Mouse (Mus musculus) testis, postnatal 10 days (tissue): ENCODE data around the gene Cxcr4.
"Not testable (repeated sequence)": the region's sequence is repeated elsewhere in the genome, so short reads cannot be mapped to it uniquely, and the experiment has no call there.

ENCODE experiments used
- DNase-seq: peaks from one replicate; pipeline ENCODE4 v3.0.0; 2021; ENCODE audit warnings: low spot score

The Cxcr4 gene

DNA sequence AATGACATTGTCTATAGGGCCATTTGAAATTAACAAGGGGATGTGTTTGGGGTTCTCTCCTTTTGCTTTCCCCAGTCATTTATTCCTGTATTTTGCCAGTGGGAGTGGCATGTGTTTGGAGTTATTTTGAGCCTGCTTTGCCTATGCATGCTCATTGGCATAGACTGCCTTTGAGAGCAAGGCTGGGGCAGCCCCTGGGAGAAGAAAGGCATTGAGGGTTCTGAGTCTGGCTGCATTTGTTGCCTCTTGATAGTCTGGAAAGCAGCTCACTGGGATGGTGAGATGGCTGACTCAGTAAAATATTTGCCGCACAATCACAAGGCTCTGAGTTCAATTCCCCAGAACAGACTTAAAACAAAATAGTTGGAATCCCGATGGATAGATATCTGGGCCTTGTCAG lies 8.5 kb upstream of the Cxcr4 start:
- DNase-seq, result no peak

DNA sequence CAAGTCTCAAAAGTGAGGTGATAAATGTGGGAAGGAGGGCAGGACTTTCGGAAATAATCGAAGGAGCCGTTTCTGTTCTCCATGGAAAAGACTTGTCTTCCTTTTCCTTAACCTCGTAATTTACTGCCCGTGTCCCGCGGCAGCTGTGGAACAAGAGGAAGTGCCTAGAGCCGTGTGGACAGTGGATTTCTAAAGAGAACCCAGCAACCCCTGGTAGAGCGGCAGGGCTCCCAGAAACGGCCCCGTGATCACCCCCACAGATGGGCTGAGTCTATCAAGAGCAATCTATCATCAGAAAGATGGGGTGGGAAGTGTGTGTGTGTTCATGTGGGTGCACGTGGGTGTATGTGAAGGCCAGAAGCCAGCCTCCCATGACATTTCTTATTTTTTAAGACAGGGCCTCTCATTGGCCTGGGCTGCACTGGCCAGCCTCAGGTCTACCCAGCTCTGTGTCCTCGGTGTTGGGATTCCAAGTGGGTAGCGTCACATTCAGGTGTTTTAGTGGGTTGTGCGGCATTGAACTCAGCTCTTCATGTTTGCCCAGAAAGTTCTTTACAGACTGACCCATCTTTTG lies 5.2 kb upstream of the Cxcr4 start:
- no peak for DNase-seq

DNA sequence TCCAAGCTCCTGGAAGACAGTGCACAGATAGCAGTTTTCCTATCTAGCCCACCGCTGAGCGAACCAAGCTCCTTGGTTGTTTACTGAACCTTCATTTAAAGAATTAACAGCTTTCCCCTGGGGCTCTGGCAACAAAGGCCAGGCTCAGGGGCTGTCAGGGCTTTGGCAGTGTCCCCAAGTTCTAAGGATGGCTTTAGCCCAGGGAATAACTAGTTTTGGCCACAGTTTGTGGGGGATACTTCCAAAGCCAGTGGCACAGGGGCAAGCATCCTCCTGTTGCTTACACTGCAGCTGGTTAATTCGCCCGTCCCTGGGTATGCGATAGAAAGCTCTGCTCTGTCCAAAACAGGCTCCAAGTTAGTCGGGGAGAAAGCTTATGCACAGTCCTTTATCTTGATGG lies 3.4 kb upstream of the Cxcr4 start:
- DNase-seq, result no peak

DNA sequence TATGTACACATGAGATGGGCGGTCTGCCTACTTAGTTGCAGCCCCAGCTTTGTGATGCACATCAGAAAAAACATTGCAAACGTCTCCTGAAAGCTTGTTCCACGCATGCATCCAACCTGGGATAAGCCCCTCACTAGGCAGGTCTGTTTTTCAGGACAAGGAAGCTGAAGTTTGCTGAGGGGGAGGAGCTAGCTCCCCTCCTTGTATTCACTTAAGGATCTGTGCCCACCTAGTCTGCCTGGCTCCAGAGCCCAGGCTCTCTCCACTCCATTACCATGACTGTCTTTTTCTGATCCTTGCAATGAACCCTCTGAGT lies 3.0 kb upstream of the Cxcr4 start:
- DNase-seq, result no peak

DNA sequence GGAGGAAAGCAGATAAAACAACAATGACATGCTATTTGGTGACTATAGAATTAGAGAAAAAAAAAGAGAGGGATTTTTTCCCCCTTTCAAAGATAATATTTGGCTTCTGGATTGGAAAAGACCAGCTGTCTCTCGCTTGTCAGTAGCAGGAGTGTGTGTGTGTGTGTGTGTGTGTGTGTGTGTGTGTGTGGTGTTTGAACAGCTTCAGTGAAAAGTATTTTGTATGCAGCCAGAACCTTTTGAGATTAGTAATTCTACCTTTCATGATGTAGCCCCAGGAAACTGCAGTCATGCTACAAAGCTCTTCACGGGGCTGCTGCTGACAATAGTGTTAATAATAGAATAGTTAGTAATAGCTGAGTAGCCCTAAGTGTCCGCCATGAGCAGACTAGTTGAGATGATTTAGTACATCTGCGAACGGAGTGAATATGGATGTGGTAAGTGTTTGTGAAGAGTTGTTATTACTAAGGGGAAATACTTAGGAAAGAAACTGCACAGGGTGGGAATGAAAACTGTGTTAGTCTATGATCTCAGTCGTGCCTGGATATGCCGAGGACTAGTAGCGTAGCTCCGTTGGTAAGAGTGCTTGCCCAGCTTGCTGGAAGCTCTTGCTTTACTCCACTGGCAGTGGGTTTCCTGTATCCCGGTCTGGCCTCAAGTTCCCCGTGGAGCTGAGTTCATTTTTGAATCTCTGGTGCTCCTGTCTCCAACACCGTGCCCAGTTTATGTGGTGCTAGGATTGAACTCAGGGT lies 2.4 kb upstream of the Cxcr4 start:
- no peak for DNase-seq

DNA sequence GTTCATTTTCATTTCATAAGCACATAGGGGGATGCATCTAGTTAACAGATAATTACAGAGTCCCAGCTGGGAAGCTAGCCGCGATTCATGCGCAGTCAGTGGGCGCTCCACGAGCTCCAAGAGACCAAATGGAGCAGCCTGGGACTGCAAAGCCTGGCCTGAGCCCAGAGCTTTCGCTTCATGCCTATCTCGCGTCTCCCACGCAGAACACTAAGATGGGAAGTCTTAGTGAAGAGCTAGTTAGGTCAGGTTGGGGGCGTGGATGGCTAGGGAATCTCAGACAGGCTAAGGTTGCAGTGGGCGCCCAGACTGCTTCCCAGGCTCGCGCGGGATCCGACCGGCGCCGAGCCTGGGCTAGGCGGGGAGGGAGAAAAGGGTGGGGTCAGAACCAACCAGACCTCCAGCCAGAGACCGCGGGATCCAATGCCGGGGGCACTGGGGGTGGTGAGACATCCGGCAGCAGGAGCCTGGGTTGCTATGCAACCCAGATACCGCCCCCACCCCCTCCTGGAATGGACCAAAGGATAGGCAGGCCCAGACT lies 938 bp upstream of the Cxcr4 start:
- DNase-seq, result peak; percentile 55

DNA sequence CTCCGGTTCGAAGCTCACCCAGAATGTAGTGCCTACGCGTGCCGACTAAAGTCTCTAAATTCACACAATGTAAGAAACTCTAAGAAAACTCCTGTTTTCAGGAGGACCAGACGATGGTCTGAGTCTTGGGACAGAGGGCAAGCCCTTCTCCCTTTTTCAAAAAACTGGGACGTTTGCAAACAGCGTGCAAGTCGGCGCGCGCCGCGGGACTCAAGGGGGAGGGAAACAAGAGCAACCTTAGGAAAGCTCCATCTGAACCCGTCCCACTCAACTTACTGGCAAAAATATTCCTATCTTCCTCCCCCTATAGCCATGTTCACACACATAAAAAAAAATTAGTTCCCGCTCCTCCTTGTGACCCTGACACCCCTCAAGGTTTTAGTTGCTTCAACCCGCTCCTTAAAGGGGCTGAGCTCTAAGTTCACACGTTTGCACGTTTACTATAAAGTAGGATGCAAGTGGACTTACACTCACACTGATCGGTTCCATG lies 327 bp downstream of the Cxcr4 start:
- peak; percentile 59 for DNase-seq

DNA sequence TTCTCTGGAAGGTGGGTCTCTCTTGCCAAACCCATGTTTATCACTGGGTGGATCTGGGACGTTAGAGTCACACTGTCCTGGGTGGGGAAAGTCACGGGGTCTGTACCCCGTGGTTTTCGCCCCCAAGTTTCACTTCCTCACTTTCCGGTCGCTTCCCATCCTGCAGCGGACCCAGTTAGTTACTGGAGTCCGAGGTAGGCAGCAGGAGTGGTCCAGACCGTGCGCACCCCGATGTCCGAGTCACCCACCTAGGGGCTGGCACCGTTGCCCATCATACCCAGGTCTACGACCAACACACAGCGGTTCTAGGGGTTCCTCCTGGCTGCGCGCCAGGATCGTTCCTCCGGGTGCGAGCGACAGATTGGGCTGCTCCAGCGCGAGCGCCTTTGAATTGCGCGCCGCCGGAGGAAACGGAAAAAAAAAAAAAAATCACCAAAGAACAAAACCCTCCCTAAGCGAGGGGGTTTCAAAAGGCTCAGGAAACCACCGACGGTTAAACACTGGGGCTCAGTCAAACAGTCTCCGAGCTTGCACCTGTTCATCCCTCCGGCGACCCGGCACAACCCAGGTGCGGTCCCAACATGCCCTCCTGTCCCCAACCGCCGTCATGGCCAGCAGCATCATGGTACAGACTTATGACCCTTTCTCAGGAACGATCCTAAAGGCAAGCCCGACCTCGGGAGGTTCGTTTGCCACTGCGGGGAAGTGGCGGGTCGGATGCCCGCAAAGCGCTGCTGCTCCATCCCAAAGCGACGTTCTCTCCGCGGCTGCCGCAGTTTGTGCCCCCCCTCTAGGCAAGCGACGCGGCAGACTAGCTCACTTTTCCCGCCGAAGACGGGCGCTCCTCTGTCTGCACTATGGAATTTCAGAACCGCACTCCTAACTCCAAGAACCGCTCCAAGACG lies 1.0 kb downstream of the Cxcr4 start:
- peak; percentile 72 for DNase-seq

DNA sequence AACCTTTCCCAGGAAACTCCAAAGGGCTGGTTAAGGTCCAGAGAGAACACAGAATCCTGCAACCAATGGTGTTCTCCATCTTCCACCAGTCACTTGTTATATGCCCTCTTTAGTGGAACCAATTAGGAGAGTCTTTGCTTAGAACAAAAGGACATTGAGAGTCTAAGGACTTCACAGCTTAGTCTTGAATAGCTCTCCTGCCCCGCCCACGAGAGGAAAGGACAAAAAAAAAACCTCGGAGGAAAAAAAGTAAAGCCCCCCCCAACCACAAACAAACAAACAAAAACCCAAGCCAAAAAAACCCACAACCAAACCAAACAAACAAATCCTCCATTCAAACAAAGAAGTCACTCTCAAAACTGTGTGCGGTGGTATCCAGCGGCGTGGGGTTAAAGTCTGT lies 2.1 kb downstream of the Cxcr4 start:
- no peak for DNase-seq

DNA sequence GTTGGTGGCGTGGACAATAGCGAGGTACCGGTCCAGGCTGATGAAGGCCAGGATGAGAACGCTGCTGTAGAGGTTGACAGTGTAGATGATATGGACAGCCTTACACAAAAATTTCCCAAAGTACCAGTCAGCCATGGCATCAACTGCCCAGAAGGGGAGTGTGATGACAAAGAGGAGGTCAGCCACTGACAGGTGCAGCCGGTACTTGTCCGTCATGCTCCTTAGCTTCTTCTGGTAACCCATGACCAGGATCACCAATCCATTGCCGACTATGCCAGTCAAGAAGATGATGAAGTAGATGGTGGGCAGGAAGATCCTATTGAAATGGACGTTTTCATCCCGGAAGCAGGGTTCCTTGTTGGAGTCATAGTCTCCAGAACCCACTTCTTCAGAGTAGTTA lies 2.6 kb downstream of the Cxcr4 start:
- no peak for DNase-seq

DNA sequence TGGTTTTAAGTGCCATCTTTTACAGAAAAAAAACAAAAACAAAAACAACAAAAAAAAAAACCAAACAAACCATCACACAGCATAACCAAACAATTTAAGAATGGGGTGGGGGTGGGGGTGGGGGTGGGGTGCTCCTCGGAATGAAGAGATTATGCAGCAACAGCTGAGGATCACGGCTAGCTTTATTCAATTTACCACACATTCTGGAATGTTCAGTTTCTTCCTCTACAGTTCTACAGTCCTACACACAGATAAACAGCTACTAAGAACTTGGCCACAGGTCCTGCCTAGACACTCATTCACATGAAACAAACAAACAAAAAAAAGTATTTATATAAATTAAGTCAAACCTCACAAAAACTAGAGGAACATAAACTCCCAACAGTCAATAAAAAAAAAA lies 3.8 kb downstream of the Cxcr4 start:
- DNase-seq, result no peak

DNA sequence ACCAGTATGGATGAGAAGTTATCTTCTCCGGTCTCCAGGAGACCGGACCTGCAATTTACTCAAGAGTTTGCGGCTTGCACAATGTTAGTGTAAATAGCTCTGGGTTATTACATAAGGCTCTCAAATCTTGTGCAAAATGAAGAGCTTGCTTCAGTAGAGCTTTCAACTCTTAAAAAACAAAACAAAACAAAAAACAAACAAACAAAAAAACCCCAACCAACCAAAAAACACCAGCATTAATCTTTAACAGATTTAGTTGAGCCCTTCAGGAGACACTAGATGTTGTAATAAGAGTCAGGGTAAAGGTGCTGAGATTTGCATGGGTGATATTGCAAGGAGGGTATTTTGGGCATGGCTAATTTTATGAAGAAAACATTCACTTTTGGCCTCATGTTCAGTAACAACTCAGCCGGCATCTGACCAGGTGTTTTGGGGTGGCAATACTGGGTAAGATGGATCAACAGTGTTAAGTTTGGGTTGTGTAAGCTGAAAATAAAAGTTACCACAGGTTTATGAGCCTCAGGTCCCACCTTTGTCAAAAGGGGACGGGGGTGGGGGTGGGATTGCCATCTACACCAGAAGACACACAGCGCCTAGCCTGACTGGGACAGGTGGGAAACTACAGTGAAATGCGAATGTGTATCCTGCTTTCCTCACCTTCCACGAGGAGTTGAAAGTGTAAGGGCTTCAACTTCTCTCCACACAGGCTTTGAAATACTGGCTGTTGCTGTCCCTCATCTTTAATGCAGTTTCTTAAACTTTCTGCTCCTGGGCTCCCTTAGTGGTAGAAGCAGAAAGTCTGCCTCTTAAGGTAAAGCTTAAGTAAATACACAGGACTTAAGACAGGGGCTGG lies 4.9 kb downstream of the Cxcr4 start:
- no peak for DNase-seq

DNA sequence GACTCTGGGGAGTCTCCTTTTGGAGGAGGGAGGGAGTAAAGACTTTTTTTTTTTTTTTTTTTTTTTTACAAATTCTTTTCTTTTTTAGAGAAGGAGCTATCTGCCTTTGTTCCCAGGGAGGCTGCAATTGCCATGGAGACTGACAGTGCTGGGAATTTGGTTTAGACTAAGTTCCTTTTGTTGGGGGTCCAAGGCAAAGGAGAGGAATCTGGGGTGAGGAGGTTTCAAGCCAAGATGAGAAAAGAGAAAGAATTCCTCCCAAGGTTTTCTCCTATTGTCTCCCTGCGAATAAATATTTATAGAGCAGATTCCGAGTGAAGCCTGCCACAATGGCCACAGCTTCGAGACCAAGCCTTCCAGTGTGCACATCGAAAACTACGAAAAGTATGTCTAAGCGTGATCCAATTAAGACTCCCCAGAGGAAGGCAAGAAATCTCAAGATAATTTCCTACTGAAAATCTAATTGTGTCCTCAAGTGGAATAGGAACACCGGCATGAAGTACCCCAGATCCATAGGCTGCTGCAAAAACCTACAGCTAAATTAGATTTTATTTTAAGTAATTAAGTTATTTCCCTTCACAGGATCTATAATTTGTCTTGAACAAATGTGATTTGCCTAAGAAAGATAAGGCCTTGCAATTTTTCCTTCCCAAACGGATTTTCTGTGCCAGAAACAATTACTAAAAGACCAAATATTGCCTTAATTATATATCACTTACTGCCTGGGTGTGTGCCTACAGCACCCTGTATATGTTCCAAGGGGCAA lies 5.7 kb downstream of the Cxcr4 start:
- no peak for DNase-seq

DNA sequence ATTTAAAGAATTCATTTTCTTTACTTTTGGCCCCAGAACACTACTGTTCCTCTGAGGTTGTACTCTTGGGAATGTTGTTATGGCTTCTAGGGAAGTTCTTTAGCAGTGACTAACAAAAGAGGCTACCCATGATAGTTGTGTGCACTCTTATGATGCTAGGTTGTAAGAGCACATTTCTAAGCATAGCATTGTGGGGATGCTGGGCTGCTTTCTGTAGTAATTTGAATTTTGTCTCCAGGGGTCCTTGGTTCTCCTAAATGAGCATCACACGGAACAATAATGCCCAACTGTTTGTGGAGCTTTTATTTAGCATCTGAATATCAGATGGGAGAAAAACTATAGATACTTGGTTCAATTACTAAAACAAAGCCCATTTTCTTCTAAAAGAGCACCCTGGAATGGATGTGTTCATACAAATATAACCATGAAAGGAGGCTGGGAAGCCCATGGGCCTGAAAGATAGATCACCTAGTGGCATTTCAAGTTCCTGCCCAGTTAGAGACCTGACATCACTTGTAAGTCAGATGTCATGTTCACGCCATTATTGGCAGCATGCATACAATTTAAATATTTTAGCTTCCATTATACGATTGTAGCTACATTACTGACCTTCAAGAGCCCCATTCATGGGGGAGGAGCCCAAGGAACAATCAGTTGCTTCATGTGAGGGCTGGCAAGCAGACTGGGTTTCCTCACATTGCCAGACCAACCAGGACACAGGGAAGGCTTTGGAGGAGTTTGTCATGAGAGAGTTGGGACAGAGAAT lies 6.5 kb downstream of the Cxcr4 start:
- no peak for DNase-seq

DNA sequence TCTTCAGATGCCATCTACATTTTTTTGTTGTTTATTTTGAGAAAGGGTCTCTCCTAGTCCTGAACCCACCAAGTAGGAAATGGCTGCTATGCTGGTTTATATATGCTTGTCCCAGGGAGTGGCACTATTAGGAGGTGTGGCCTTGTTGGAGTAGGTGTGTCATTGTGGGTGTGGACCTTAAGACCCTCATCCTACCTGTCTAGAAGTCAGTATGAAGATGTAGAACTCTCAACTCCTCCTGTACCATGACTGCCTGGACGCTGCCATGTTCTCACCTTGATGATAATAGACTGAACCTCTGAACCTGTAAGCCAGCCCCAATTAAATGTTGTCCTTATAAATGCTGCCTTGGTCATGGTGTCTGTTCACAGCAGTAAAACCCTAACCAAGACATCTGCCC lies 7.4 kb downstream of the Cxcr4 start:
- DNase-seq, result not testable (repeated sequence)

DNA sequence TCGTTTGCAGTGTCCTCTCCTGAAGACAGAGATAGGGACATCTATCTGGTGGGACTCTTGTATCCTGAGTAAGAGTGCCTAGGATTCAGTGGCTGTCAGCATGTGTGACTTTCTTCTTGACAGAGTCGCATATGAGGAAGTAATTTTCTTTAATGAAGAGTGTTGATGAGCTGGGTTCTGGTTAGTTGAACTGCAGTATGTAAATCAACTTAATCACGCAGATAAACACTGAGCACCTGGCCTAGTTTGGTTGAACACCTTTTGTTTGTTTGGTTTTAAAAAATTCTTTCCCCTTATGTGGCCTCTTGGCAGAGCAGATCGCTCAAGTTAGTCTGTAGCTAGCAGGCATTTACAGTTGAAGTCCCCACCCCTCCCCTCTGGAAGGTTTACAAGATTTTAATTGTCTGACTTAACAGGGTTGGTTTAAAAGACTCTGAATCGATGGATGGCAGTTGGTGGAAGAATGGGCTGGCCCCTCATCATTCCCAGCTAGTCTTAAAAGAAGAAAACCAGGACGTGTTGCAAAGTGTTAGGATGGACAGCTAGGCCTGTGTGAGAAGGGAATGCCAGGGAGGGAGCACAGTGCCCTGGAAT lies 8.7 kb downstream of the Cxcr4 start:
- DNase-seq, result no peak

DNA sequence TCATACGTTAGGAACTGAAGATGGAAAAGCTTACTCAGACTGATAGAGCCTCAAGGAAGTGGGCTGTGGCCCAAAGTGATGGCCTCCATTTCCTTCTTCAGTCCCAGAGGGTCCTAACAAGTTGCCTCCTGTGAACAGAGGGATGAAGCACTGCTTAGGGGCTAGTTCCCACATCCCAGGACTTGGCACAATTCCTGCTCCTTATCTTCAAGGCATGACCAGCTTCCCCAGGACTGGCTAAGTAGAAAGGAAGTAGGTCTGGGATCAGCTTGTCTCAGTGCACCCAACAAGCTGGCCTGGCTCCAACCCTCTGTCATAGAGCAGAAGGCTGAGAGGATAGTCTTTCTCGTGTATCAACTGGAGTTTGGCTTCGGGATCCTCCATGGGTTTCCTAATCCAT lies 11.8 kb downstream of the Cxcr4 start:
- DNase-seq, result no peak

DNA sequence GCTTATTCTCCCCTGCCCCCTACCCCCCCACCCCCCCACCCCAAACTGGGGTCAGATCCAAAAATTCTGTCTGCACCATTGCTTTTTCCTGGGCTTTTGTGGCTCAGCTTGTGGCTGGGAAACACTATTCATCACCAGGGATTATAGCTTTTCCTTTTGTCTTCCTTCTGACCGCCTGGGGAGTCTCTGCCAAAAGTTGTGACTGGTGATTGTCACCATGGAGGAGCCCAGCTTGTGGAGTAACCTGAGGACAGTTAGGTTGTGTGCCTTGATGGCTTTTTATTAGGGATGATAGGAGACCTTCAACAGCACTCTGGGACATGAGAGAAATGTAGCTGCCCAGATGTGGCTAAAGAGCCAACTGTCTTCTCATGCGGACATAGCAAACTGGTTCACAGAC lies 13.6 kb downstream of the Cxcr4 start:
- DNase-seq, result no peak

DNA sequence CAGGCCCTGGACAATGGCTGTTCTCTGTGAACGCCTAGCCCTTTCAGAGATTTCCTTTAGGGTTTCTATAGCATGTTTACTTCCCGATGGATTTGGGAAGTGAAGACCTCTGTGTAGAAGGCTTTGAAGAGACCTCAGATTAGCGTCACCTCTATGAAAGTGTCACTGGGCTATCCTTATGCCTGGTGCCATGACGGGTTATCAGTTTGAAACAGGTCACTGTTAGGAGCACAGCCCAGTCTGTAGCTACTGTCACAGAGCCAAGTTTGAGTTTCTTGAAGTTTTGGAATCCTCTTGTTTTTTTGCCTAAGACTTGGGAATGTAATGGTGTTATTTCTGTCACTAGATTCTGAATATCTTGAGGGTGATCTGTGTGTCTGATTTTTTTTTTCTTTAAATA lies 17.0 kb downstream of the Cxcr4 start:
- DNase-seq, result no peak

DNA sequence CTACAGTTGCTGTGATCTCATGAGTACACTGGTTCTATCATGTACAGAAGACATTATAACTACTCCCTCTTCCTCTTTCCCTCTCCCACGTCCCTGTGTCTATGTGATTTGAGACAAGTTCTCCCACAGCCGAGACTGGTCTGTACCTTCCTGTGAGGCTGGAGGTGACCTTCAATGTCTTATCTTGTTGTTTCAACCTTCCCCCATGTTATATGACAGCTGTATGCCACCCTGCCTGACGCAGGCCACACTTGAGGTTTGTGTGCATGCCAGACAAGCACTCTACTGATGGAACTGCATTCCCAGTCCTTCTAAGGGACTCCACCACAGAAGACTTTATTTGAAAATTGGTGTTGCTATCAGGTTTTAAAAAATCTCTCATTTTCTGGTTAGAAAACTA lies 21.1 kb downstream of the Cxcr4 start:
- DNase-seq, result no peak
